Mouse (Mus musculus) cortical plate, adult 2 months (tissue): ENCODE measurements around the gene Dck. TPM values are rescaled to one million over a fixed set of nuclear protein-coding genes. Genes with fewer than 3 reads are reported as not detected.

Experiments
- H3K27ac ChIP-seq: fragments of 200-500 bp; 2 replicates; pipeline ENCODE4 v1.5.1; 2012; ENCODE audit warnings: low read length, control low read depth, inconsistent platforms; ENCODE audit not compliant: insufficient read depth
- H3K4me1 ChIP-seq: fragments of 200-500 bp; 2 replicates; pipeline ENCODE4 v1.6.1; 2011; ENCODE audit warnings: low read length; ENCODE audit not compliant: control insufficient read depth, insufficient read depth
- H3K4me3 ChIP-seq: fragments of 200-500 bp; 2 replicates; pipeline ENCODE4 v1.5.1; 2011; ENCODE audit warnings: mild to moderate bottlenecking, low read length, control low read depth; ENCODE audit not compliant: insufficient read depth
- CTCF ChIP-seq: fragments of 200-500 bp; IDR thresholded peaks from 2 replicates; pipeline ENCODE4 v1.5.1; 2011; ENCODE audit warnings: mild to moderate bottlenecking, control low read depth, low read length; ENCODE audit not compliant: insufficient read depth; ENCODE audit errors: extremely low read depth
- POLR2A ChIP-seq: fragments of 200-500 bp; IDR thresholded peaks from 2 replicates; pipeline ENCODE4 v1.6.1; 2011; ENCODE audit warnings: mild to moderate bottlenecking, low read length, control low read depth; ENCODE audit not compliant: insufficient read depth; ENCODE audit errors: extremely low read depth
- polyA plus RNA-seq: library from polyadenylated mRNA; depleted of rRNA; stranded (reverse); fragments of >200 nt; gene quantifications from 2 replicates; pipeline ENCODE4 v1.2.3, GENCODE M21; 2012

Dck gene
- polyA plus RNA-seq, 1 experiment: 15.7 TPM

- no peak for TF ChIP-seq CTCF
- TF ChIP-seq POLR2A: no peak
- Histone ChIP-seq H3K4me1 (no peaks in the 10 kb centered on the region), H3K27ac (no peak overlapping the region), H3K4me3 (no peak overlapping the region)
These were observed 17.0 kb upstream of the Dck start for GRCm38 (mm10) chr5:88747774-88748173.

- Histone ChIP-seq H3K4me1 (no peaks in the 10 kb centered on the region), H3K4me3 (no peak overlapping the region), H3K27ac (no peak overlapping the region)
- no peak for TF ChIP-seq CTCF
- TF ChIP-seq POLR2A: no peak
These were observed 11.6 kb upstream of the Dck start for GRCm38 (mm10) chr5:88753199-88753598.

DNA sequence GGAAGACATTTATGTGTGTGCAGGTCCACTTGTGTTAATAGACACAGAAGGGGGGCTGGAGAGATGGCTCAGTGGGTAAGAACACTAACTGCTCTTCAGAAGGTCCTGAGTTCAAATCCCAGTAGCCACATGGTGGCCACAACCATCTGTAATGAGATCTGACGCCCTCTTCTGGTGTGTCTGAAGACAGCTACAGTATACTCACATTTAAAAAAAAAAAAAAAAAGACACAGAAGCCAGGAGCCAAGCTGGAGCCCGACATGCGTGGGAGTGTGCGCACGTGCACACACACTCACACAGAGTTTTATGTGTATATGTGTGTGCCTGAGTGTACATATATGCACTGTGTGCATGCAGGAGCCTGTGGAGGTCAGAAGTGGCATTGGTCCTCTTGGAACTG lies 2.2 kb upstream of the Dck start:
- TF ChIP-seq CTCF: no peak
- no peak for TF ChIP-seq POLR2A
- no peaks in the 10 kb centered on the region; the same call in 1 of the 2 replicates for H3K4me1 ChIP-seq
- H3K4me3 ChIP-seq: no peak overlapping the region

GRCm38 (mm10) chr5:88764430-88764986 lies 288 bp upstream of the Dck start:
- no peaks in the 10 kb centered on the region; the same call in 1 of the 2 replicates for H3K4me1 ChIP-seq
- no peak overlapping the region for H3K27ac ChIP-seq
- peak; percentile 66; the same call in 1 of the 2 replicates for TF ChIP-seq POLR2A
- no peak for TF ChIP-seq CTCF
- peak overlapping the region; percentile 98 for H3K4me3 ChIP-seq

More for the DNA sequence above, 2.2 kb upstream of the Dck start:
- no peak overlapping the region for H3K27ac ChIP-seq

GRCm38 (mm10) chr5:88765587-88765986 lies 791 bp downstream of the Dck start:
- Histone ChIP-seq H3K4me3 (peak overlapping the region; percentile 98), H3K4me1 (no peaks in the 10 kb centered on the region; the same call in 1 of the 2 replicates), H3K27ac (no peak overlapping the region)
- TF ChIP-seq CTCF (no peak), POLR2A (no peak)

GRCm38 (mm10) chr5:88766121-88766520 lies 1.3 kb downstream of the Dck start:
- Histone ChIP-seq H3K4me1 (no peaks in the 10 kb centered on the region; the same call in 1 of the 2 replicates), H3K27ac (no peak overlapping the region), H3K4me3 (peak overlapping the region; percentile 98; the same call in 1 of the 2 replicates)
- TF ChIP-seq POLR2A (no peak), CTCF (no peak)

GRCm38 (mm10) chr5:88766863-88767262 lies 2.1 kb downstream of the Dck start:
- Histone ChIP-seq H3K4me3 (no peak overlapping the region), H3K27ac (no peak overlapping the region), H3K4me1 (no peaks in the 10 kb centered on the region; the same call in 1 of the 2 replicates)
- TF ChIP-seq POLR2A (no peak), CTCF (no peak)

DNA sequence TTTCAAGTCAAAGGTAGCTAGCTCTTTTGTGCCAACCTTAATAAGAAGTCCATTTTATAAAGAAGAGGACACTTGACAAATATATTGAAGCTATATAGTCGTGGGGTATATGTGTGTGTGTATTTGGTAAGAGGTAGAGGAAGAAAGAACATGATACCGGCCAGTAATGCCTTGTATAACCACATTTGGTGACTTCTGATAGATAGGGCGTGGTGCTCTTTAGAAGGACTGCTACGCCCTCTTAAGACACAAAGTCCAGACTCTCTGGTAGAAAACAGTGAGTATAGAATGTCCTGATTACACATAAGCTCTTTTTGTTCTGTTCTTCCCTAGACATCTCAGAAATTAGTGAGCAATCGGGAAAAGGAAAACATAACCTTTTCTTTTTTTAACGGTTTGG lies 3.4 kb downstream of the Dck start:
- TF ChIP-seq CTCF: no peak
- no peak for TF ChIP-seq POLR2A

GRCm38 (mm10) chr5:88782072-88782765 lies 17.4 kb downstream of the Dck start:
- H3K4me3 ChIP-seq: no peak overlapping the region
- no peak overlapping the region for H3K27ac ChIP-seq
- no peak for TF ChIP-seq CTCF
- TF ChIP-seq POLR2A: no peak
- H3K4me1 ChIP-seq: no peaks in the 10 kb centered on the region

More for the DNA sequence above, 3.4 kb downstream of the Dck start:
- no peaks in the 10 kb centered on the region; the same call in 1 of the 2 replicates for H3K4me1 ChIP-seq
- no peak overlapping the region for H3K27ac ChIP-seq
- H3K4me3 ChIP-seq: no peak overlapping the region

DNA sequence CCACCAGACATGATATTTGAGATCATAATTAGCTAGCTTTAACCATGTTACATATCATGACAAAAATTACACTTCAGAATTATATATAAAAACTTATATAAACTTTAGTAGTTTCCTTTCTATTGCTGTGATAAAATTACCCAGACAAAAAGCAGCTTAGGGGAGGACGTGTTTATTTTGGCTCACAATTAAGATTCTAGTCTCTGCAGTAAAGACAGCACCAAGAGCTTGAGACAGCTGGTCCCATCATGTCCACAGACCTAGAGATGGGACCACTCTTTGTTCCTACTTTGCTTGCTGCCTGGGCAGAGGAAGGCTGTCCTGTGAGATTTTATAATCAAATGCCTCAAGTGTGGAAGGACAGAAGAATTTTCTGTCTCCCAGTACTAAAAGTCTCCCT lies 20.3 kb downstream of the Dck start:
- H3K27ac ChIP-seq: no peak overlapping the region
- no peak overlapping the region for H3K4me3 ChIP-seq
- H3K4me1 ChIP-seq: no peaks in the 10 kb centered on the region
- TF ChIP-seq CTCF (no peak), POLR2A (no peak)
